In the genomic region with DNA sequence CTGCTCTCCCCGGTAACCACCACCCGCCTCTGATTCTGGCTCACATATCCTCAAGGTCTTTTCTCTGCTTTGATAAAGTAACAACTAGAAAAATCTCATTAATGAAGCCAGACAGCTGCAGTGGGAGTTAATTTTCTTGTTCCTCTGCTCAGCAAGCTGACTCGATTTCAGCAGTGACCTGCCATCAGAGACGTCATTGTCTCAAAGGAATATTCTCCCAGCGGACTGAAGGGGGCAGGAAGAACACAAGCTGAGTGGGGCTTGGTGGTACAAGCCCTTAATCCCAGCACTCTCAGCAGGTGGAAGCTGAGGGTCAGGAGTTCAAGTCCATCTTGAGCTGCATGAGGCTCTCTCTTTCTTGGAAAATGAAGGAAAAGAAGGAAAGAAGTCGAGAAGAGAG, we compare ENCODE assay signal across 16 mouse cellular contexts.
DNase-seq lines count a peak whose midpoint lies in the region; TF ChIP-seq lines count a peak whose summit lies in the region.
"Had no signal": no experiment of that assay in that cellular context is flagged by ENCODE, and none has a peak within 500 bp of the region (broad histone marks: within the 10 kb centered on the region; RNA-seq: fewer than 3 reads in every experiment).

No protein-coding gene starts in this region.

- peak; percentile 26; the same call in 1 of the 2 replicates for TF ChIP-seq CTCF in gastrocnemius, adult 2 months (IDR thresholded peaks at IDR 0.05)
- TF ChIP-seq CTCF in layer of hippocampus, adult 2 months (conservative IDR thresholded peaks at IDR 0.05), result peak; percentile 70
- no peak for TF ChIP-seq CTCF in lung, adult 2 months (IDR thresholded peaks at IDR 0.05; ENCODE audit: insufficient read depth, low read length)

- H3K4me3 ChIP-seq in gastrocnemius, adult 2 months, result no peak overlapping the region
- H3K4me3 ChIP-seq in layer of hippocampus, adult 2 months, result no peak overlapping the region
- H3K4me3 ChIP-seq in lung, adult 2 months (replicated peaks; ENCODE audit: extremely low read depth, low read depth, low read length), result no peak overlapping the region
- H3K4me3 ChIP-seq: erythroblast, embryonic 14.5 days; heart, embryonic 13.5 days; neural tube, embryonic 13.5 days had no signal

- no peak for DNase-seq in gastrocnemius, adult 2 months
- no peak for DNase-seq in gastrocnemius, postnatal 14 days
- no peak for DNase-seq in layer of hippocampus, adult 2 months (ENCODE audit: low spot score in 2 of 2)
- no peak for DNase-seq in layer of hippocampus, postnatal 14 days (ENCODE audit: low spot score in 2 of 2)
- DNase-seq in ZHBTc4 (ENCODE audit: low read depth, low spot score), result peak; percentile 23
- DNase-seq in testis, postnatal 10 days (ENCODE audit: low spot score), result peak; percentile 57
- no peak for DNase-seq in lung, adult 2 months
- DNase-seq: adrenal gland, adult 8-10 months; cerebellum, adult 8-10 months; kidney, adult 8-10 months; liver, postnatal 0 days; thymus, postnatal 4 days had no signal

- no peaks in the 10 kb centered on the region for H3K4me1 ChIP-seq in lung, adult 2 months (ENCODE audit: control insufficient read depth, insufficient read depth, low read length)
- H3K4me1 ChIP-seq: neural tube, embryonic 13.5 days had no signal

- no peak for TF ChIP-seq POLR2A in lung, adult 2 months (IDR thresholded peaks at IDR 0.05; ENCODE audit: borderline replicate concordance, extremely low read depth, low read depth, low read length)

- intact Hi-C loops in gastrocnemius, adult 2 months (cut with DNase I), result loop anchor here (2.0 kb wide), 1 partner anchor 178 kb away; no protein-coding TSS in a partner anchor
- intact Hi-C loops in gastrocnemius, postnatal 14 days (cut with DNase I; ENCODE audit: low total_unique reads), result no loop called here

- 49% methylated on average over 6 of the region's 6 CpGs for WGBS in lung, adult 2 months

- no peak overlapping the region for H3K27ac ChIP-seq in gastrocnemius, adult 2 months
- H3K27ac ChIP-seq in layer of hippocampus, adult 2 months, result no peak overlapping the region
- H3K27ac ChIP-seq: heart, embryonic 13.5 days; macrophage; neural tube, embryonic 13.5 days had no signal

Comparison
In these comparisons a context has a peak if more than half of its experiments do, and no peak if none do; other contexts are left out.
1. DNase-seq: peak in ZHBTc4 (single experiment) and testis, postnatal 10 days (single experiment); none in gastrocnemius, adult 2 months (single experiment), gastrocnemius, postnatal 14 days (single experiment), layer of hippocampus, adult 2 months (0 of 2), layer of hippocampus, postnatal 14 days (0 of 2) and lung, adult 2 months (single experiment).